Mouse (Mus musculus): ENCODE results near the gene Usf1. TPM values are rescaled to one million over a fixed set of nuclear protein-coding genes. Genes with fewer than 3 reads are reported as not detected.
A peak's percentile ranks its signal among the peaks of the same experiment; 100 is the strongest.

Usf1 gene
- polyA plus RNA-seq (2017; shearing (Covaris generic)) = 100 to 1,000 TPM in 1 of 2 experiments, 10 to 100 TPM in 1; 62.2 to 115 TPM

DNA sequence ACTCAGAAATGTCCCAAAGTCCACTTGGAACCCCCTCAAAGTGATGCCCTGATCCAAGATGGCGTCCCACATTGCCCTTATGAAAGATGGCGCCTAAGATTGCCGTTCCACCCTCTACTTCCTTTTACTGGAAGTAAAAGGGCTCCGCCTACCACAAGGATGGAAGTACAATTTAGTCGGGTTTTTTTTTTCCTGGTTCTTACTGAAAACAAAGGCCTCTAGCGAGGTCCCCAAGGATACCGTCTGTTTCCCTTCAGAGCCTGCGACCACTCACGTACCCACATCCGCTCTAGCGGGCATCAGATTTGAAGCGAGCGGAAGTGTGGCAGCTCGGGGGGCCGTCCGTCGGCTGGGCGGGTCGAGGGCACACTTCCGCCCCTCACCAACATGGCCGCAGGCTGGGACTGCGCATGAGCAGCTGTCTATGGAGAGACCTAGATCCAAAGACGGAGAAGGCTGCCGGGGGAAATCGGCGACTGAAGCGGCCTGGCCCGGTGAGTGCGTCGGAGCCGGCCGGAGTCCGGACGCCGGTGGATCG is at the start of gene Usf1:
Gene Usf1 (plus strand): TSS at position 367 of the 538 bp plus-strand sequence.
- ATAC-seq = peak; percentile 86

DNA sequence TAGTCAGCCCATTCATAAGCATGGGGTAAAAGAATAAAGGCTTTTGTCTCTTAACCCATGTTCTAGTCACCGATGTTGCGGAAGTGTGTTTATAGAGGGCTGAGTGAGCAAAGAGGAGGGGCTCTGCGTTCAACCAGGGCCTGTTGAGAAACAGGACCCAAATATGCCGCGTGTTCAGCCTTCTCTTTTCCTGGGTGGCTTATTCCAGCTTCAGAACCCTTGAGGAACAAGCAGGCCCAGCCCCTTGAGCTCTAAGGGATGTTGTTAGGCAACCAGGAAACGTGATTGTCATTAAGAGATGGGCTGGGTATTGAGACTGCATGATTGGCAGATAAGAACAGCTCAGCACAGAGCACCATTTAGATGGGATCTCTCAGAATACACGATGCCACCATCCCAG is 45.2 kb upstream of the Usf1 start:
- no peak for ATAC-seq

GRCm38 (mm10) chr1:171369845-171370556 is 41.1 kb upstream of the Usf1 start, which contains the start of gene Nectin4:
Gene Nectin4 (plus strand): TSS chr1:171370099.
- no peak for ATAC-seq

DNA sequence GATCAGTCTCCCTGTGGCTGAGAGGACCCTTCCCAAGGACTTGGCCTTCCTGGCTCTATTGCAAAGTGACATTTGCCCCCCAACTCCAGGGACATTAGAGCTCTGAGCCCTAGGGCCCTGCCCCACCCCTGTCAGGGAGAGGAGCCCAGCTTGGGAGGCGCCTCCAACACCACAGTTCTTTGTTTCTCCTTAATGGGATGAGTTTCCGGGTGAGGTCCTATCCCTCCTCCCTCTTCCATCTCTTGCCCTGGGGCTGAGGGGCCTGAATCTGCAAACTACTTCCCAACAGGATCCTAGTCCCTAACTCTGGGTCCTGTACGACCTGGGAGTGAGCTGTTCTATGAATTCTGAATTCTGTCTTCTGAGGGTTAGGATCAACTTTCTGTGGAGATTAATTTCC is 38.2 kb upstream of the Usf1 start:
- ATAC-seq = no peak

DNA sequence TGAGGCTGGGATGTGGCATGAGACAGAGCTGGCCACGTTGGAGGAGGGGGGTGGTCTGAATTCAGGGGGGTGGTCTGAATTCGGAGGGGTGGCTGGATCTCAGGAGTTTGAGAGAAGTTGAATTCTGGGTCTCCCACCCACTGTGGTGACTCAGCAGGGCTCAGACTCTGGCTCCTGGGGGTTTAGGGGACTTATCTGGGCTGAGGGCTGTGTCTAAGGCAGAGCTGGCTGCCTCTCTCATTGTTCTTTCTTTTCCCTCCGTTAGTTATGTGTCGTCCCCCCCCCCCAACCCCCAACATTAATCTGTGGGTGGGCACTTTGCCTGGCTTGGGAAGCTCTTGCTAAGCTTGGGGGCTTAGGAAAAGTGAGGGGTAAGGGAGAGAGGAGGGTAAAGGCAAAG is 37.2 kb upstream of the Usf1 start:
- no peak for ATAC-seq

DNA sequence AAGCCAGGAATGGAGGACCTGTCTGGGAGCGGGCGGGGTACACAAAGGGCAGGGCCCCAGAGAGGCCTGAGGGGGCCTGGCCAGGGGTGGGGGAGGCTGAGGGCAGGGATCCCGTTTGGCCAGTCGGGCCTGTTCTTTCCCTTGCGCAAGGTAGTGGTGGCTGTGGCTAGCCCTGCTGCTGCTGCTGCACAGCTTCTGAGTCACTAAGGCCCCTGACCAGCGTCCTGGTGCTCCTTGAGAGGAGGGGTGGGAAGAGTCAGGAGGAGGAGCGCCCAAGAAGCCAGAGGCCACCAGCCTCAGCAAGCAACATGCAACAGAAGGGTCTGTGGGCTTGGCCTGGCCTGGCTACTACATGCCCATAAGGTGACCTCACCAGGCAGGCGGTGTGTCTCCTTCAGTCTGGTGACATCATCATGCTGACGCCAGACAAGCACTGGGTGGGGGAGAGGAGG is 35.4 kb upstream of the Usf1 start:
- no peak for ATAC-seq

DNA sequence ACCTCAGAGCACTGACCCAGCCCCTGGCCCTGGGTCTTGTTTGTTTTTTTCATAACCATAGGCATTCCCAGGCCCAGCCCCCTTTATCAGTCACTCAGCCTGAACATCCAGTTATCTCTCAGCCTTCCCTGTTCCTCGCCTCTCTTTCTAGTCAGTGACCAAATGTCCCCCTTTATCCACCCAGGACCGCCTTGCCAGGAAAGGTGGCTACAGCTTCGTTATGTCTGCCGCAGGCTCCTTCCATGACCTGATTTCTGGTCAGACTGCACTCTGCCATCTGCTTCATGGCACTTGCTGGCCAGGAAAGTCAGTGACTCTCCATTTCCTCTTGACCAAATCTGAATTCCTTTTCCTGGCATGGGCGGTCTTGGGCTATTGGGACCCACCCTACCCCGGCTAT is 32.8 kb upstream of the Usf1 start:
- ATAC-seq = no peak

DNA sequence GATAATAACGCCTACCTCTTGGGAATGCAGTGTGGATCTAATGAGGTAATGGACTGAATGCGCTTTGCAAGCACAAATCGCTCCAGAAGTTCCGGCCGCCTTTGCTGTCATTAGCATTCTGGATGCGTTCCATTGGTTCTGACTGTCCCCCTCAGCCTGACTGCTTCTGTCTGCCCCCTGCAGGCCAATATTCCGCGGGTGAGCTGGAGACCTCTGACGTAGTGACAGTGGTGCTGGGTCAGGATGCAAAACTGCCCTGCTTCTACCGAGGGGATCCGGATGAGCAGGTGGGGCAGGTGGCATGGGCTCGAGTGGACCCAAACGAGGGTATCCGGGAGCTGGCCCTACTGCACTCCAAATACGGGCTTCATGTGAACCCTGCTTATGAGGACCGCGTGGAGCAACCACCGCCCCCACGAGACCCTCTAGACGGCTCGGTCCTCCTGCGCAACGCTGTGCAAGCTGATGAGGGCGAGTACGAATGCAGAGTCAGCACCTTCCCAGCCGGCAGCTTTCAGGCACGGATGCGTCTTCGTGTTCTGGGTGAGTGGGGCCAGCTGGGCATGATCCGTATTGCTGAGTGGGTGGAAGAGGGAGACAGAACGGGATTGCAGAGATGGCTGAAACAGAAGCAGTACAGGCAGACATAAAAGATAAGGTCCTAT is 31.0 kb upstream of the Usf1 start:
- peak; percentile 99 for ATAC-seq

GRCm38 (mm10) chr1:171382096-171382620 is 29.0 kb upstream of the Usf1 start:
- no peak for ATAC-seq

- no peak for ATAC-seq
Measured at GRCm38 (mm10) chr1:171384361-171384760, 26.8 kb upstream of the Usf1 start.

DNA sequence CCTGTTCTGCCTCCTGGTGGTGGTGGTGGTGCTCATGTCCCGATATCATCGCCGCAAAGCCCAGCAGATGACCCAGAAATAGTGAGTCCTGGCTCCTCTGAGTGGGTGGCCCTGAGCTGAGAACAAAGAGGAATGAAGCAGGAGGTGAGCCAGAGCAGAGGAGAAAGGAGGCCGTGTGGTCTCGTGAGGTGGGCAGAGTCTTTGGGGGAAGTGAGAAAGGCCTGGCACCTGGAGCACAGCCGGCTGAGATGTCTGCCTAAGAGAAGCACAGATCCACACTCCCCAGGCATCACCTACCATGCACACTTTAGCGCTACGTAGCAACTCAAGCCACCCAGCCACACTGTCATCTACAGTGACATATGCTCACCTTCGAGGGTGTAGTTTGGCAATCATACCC is 25.9 kb upstream of the Usf1 start:
- ATAC-seq = no peak

DNA sequence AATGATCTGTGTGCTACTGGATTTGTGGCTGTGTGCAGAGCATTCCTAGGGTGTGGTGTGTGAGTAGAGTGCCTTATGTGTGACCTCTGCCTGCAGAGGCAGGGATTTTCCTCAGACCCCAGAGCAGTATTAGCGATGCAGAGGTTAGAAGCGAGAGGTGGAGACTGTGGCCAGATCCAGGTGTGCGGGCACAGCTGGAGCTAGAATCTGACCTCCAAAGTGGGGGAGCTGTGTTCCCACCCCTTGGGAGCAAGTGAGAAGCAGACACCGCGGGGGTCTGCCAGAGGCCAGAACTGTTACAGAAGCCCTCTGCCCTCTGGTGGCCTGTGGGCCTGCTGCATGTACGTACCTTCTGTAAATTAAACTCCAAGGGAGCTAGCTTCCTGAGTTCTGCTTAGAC is 24.0 kb upstream of the Usf1 start:
- no peak for ATAC-seq

DNA sequence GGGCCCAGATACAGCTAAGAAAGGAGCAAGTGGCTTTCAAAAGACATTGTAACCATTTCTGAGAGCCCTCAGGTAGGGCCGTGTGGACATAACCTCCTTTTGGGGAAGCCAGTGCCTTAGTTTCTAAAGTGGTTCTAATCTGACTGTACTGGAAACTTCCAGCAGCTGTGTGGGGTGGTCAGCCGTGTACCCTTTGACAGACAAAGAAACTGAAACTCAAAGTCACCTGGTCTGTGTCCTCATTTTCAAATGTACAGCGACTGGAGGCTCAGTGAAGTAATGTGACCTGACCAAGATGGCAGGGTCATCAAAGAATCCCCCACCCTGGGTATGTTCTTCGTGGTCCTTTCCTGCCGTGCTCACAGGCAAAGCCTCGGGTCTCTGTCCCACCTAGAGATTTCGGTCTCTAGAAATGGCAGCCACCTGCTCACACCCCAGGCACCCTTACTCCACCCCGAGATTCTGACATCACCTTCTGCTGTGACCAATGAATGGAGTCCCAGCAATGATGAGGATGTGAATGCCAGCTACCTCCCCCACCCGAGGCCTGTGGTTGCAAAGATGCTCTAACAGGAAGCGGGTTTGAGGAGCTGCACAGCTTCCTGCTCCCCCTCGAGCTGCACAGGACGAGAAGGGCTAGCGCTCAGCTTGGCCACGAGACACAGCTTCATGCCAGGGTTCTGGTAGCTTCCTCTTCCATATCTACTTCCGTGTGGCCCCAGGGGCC is 22.6 kb upstream of the Usf1 start, which contains the start of gene Arhgap30:
Gene Arhgap30 (plus strand): TSS at position 579 of the 727 bp plus-strand sequence.
- peak; percentile 86 for ATAC-seq

- peak; percentile 74 for ATAC-seq
Measured at GRCm38 (mm10) chr1:171390101-171390500, 21.0 kb upstream of the Usf1 start.

DNA sequence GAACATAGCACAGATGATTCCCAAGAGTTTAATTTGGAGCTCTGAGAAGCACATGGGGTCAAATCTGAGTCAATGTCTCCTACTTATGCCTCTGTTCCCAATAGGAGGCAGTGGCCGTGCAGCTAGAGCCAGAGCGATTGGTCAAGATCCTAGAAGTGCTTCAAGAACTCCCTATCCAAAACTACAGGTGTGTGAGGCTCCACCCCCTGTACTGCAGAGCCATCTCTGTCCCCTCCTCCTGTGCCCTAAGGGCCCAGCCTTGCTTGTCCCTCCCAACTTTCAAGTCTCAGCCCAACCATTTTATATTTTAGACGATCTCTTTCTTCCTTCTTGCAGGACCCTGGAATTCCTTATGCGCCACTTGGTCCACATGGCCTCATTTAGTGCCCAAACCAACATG is 9.3 kb upstream of the Usf1 start:
- ATAC-seq = no peak

DNA sequence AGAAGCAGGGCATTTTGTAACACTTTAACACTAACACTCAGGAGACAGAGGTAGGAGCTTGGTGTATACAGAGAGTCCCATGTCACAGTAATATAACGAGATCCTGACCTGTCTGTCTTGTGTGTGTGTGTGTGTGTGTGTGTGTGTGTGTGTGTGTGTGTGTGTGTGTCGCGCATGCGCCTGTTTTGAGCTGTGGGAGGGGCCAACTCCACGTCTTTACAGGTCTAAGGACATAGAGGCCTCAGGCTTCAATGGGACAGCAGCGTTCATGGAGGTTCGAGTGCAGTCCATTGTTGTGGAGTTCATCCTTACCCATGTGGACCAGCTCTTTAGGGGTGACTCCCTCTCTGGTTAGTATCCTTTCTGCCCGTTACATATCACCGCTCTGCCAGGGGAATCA is 8.1 kb upstream of the Usf1 start:
- ATAC-seq = no peak

DNA sequence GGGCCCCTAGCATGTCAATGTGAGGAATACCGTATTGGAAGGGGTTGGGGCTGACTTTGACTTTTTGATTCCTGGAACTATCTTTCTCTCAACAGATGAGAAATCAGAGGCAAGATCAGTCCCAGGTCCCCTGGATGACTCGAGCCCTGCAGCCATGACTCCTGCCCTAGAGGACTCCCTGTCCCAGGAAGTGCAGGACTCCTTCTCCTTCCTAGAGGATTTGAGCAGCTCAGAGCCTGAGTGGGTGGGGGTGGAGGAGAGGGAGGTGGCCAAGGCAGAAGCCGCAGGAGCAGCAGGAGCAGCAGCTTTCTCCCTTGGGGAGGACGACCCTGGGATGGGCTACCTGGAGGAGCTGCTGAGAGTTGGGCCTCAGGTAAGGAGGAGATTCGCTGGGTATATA is 3.9 kb upstream of the Usf1 start:
- no peak for ATAC-seq

- no peak for ATAC-seq
Measured at GRCm38 (mm10) chr1:171410231-171410630, 882 bp upstream of the Usf1 start.

DNA sequence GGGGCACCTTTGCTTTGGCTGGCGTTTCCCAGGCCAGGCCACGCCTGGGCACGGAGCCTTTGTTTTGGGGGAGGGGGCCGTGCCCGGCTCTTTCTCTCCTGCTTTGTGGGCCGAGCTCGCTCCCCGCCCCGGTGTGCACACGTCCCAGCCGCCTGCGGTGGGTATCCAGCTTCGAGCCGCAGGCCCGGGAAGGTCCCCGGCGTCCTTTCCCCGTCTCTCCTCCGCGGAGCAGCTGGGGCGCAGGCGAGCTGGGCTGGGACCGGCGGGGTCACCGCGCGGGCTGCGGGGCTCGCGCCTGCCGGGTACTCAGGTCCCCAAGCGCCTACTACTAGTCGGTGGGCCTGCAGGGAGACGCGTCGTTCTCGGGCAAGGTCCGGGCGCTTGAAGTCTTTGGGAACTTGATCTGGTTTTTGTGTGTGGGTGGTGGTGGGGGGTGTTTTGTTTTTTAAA is 404 bp downstream of the Usf1 start:
- ATAC-seq = peak; percentile 27

DNA sequence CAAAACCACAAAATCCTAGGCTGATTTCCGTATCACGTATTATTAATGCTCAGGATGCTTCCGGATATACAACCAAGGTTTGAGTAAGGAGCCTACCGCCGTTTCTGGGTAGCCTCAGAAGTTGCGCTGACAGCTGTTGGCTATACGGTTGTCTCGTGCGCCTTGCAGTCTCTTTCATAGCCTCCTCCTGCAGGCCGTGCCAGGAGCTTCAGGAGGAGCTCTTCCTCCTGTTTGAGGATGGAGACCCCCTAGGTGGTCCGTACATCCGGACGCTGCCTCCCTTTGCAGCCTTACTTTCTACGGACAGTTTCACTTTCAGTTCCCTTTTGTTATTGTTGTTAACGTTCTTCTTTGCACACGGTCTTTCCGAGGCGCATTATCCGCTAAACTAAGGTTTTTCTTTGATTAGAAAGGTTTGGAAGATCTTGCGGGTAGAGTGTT is 908 bp downstream of the Usf1 start:
- ATAC-seq = peak; percentile 49

GRCm38 (mm10) chr1:171412446-171412845 is 1.3 kb downstream of the Usf1 start:
- ATAC-seq = peak; percentile 11

DNA sequence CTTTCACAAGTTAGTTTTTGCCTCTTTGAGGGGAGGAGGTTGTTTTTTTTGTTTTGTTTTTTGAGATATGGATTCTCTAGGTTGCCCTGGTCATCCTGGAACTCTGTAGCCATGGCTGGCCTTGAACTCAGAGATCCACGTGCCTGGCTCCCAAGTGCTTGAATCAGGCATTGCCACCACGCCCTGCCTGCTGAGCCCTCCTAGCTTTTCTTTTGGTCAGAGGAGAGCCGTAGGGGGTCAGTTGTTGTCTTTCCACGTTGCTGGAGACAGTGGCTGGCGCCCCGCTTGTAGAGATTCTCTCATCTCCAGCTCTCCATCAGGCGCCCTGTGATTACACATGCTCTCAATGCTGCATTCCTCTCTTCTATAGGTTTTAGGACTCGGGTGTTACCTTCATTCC is 2.5 kb downstream of the Usf1 start:
- ATAC-seq = no peak

DNA sequence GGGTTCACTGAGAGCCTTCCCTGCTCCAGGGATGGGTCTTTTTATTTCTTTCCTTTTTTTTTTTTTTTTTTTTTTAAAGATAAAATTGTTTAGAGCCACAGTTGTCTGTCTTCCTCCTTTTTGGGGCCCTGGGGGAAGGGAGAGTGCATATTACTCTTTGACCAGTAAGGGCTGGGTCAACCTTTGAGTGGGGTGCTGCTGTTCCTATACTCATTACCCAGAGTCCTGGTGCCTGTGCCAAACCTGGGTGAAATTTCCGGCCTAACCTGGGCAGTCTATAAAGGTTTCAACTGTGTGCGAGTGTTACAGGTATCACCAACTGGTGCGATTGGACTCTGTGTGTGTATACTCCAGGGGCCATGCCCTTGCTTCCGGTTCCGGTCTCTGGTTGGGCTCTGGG is 7.5 kb downstream of the Usf1 start, which contains the start of gene Tstd1:
Gene Tstd1 (plus strand): TSS at position 213 of the 400 bp plus-strand sequence.
- no peak for ATAC-seq

All from CD4-positive, CD25-positive, alpha-beta regulatory T cell, adult 4 months (primary cell).